Mouse (Mus musculus): Measurements from ENCODE around the gene Mthfr.

GRCm38 (mm10) chr4:148058218-148058819 lies 19.4 kb downstream of the Mthfr start:
- TF ChIP-seq CTCF (IDR thresholded peaks at IDR 0.05; ENCODE audit: low read depth) (no peak), EP300 (IDR thresholded peaks at IDR 0.05; ENCODE audit: low read depth) (no peak)

Measured in liver, embryonic 14.5 days (tissue).